Mouse (Mus musculus) ovary, postnatal 14 days (tissue): Measurements from ENCODE around the gene Itga5.

Experiments
- DNase-seq: peaks from one replicate; pipeline ENCODE4 v3.0.0; 2022; ENCODE audit warnings: low spot score

Itga5 gene

DNA sequence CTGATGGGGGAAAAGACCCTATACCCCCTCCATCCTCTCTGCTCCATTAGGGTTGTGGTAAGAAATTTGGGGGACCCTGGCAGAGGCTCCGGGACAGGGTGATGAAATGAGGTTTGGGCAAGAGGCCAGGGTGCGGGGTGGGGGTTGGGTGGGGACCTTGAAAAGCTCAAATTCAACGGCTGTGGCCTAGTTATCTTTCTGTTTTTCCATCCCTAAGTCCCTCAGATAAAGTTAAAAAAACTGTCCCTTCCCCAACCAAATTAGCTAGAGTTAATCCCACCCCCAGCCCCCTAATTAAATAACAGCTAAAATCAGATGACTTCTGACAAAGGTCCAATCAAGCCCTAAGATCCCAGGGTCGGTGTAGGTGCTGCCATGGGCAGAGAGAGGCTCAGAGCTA lies 1.8 kb downstream of the Itga5 start:
- DNase-seq: no peak

DNA sequence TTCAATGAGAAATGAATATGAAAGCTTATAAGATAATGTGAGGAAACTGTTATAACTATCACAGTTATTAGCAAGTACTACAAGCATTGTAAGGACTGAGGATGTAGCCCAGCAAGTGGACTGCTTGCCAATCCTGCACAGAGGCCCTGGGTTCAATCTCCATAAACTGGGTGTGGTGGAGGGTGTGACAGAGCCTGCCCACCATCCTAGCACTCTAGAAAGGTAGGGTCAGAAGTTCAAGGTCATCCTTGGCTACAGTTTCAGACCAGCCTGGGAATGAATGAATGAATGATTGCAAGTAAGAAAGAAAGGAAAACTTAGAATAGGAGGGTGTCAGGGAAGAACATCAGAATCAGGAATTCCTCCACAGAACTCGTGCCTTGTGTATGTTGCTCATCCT lies 2.8 kb downstream of the Itga5 start:
- DNase-seq: no peak

DNA sequence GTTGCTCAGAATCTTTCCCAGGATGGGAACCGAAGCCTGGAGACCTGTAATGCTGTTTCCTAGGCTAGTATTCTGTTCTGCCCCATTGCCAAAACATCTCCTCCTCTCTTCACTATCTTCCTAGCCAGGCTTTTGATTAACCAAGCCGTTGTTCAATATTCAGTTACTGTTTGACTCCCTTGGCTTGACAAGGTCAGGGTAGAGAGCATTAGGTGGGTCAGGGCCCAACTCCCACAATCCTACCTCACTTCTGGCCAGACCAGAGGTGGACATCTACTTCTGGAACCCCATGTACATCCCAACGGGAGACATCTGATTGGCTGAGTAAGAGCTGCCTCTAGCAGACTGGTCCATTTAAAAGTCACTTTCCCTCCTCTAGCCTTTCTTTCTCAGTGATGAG lies 3.6 kb downstream of the Itga5 start:
- no peak for DNase-seq

DNA sequence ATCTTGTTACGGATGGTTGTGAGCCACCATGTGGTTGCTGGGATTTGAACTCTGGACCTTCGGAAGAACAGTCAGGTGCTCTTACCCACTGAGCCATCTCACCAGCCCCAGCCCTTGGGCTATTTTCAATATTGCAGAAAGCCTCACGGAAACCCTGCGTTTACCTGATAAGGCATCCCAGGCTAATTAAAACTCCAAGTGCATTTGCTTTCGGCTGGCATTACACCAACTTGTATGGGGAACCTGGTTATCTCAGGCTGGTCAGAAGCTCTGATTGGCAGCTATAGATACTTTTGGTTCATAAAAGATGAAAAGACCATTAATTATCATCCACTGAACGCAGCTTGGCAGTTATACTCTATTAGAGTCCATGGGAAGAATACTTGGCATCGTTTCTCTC lies 4.2 kb downstream of the Itga5 start:
- DNase-seq: no peak

DNA sequence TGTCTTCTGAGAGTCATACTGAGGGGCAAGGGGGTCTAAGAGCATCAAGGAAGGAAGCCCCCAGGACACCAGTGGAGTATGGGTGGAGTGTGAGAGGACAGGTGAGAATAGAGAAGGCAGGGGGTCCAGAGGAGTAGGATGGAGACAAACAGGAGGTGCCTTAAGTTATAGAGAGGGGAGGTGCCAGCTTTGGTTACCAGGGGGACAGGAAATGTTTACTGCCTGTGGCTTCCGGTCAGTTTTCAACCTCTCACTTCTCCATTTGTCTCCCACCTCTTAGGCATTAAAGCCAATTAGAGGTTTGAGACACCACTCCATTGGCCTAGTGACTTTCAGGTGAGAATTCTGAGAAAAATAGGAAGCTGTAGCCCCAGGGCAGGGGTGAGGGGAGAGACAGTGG lies 5.3 kb downstream of the Itga5 start:
- no peak for DNase-seq

DNA sequence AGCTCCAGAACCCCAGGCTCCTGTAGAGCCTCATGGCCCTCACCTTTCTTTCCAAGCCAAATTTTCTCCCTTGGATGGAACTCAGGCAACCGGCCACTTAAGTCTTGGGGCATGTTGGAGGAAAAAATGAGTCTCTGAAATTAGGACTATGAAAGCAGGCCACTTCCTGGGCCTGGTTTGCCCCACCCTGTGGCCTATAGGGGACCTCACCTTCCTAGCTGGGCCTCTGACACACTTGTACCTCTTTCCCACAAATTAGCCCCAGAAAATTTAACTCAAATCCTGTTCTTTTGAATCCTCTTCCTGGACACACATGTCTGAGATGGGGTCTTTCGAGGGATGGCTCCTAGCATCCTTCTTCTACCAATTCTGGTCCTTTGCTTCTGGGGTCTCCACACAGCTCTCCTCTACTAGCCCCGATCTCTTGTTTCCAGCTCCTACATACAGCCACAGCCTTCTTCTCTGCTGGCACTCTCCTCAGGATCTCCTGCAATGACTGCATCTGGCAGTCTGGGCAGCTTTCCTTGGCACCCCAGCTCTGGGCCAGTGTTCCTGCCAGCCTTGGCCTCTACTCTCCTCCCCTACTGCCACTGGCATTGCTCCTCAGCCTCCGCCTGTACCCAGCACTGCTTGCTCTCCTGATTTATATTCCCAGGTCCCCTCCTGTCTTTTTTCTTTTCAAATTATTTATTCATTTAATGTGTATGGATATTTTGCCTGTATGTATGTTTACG lies 6.5 kb downstream of the Itga5 start:
- no peak for DNase-seq

DNA sequence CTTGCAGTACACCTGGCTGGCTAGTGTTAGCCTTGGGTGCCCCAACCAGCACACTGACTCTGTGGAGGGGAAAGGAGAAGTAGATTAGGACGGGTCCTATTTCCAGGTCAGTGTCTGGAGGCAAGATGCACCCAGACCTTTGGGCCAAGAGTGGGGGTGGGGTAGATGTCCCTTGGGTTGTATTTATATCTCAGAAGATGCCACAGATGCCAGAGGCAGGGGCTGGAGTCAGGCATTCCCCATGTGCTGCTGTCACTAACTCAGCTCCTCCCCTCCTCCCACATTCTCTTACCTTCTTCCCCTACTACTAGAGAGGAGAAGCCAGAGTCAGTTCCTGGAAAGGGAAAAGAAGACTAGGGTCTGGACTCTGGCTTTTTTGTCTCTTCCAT lies 7.4 kb downstream of the Itga5 start:
- DNase-seq: no peak

DNA sequence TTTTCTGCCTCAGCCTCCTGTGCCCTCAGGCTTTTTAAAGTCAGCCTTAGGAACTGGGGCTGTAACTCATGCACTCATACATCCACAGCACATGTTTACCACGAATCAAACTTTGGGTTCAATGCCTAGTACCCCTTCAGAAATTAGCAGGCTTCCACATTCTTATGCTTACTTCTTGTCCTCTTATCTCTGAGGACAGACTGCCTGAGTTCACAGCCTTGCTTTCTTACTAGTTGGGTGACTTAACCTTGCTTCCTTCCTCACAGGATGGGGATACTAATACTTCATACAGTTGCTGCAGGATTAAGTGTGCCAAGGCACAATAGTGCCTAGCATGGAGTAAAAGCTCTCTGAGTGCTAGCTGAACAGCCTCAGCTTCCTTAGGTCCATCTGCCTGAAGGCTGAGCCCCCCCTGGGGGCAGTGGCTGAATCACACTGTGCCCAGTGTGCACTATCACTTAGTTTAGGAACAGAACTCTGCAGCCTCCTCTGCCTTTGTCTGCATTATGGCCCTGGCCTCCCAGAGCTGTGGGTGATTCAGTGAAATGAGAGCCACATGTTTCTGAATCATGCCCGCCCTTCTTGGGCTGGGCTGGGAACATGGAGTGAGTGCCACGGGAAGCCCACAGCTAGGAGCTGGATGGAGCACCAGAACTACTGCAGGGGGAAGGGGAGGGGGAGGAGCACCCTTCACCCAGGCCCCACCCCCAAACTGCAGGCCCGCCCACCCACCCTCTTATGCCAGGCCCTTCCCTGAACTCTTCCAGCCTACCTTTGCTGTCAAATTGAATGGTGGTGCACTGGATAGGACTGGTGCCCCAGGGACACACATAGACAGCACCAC lies 8.1 kb downstream of the Itga5 start:
- no peak for DNase-seq

DNA sequence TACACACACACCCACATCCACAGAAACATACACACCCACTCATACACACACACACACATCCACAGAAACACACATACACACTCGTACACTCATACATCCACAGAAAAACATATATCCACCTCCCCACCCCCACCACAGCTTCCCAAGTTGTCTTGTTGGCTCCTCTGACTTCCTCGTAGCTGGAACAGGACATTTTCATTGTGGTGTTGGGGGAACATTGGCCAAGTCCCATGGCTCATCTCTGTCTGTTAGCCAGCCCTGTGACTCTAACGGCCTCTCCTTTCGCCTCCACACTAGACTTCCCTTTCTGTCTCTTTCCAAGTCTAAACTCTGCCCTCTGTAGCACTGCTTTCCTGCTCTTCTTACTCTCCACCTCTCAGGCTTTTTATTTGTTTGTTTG lies 8.7 kb downstream of the Itga5 start:
- DNase-seq: no peak

DNA sequence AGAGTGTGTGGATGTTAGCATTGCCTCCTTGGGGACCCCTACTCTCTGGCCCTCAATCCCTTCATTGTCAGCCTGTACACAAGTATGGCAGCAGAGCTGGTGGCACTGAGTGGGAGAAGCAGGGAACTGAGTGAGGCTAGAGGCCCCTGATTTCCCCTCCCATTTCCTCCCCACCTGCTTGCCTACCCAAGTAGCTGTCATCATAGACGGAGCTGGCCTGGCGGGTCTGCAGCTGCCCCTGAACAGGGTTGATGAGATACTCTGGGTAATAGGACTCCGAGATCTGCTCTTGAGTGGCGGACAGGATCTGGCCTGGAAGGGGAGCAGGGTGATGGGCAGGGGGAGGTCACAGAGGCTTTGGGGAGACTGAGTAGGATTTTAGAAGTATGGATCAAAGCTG lies 10.4 kb downstream of the Itga5 start:
- DNase-seq: no peak

DNA sequence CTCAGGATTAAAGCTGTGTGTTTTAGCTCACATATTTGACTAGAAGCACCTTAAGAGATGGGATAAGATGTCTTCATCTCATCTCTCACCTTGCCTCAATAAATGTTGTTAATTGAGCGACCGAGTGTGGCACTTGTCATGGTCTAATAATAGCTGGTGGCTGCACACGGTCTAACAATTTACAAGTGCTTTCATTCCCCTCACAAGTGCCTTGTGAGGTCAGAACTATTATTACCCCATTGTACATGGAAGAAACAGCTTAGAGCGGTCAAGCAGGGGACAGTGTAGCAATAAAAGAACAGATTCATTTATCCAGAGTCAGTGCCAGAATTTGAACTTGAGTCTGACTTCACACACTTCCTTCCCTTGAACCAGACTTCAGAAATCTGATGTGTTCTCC lies 11.1 kb downstream of the Itga5 start:
- no peak for DNase-seq

DNA sequence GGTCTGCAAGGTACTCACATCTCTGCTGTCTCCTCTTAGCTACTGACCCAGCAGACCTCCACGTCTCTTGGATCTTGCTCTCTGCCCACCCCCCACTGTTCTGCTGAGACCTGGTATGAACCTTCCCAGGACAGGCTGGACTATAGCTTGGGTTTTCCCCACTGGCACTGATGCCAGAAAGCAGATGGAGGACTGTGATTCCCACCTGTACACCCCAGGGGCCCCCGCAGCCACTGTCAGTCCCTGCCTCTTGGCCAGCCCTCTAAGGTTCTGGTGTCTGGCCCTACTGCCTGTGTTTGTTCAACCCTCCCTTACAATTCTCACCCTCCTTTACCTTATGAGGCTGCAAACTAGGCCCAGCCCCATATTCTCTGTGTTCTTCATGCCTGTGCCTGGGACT lies 11.9 kb downstream of the Itga5 start:
- no peak for DNase-seq

DNA sequence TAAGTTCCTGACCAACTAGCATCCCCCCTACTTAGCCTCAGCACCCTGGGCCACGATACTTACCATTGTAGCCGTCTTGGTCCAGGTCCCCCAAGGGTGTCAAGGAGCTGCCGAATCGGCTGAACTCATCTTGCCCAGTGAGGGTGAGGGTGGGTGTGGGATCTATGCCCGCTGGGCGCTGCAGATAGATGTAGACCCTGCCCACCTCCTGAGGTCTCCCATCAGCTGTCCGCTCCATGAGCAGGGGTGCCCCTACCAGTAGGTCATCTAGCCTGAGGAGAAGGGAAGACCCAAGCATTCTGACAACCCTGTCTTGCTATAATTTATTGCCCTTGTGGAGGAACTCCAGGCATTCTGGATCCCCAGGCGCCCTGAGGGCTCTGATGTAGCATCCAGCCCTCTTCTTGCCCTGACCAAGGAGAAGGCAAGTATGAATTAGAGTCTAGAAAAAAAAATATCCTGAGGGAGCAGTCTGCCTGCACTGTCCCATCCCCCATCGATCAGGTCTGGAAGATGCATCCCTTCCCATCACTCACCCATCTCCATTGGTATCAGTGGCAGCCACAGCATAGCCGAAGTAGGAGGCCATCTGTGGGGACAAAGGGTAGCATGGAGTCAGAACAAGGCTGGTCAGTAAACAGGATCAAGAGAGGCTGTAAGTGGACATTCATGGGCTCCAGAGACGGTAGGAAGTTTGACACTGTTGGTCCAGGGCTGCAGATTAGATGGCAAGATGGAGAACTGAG lies 12.9 kb downstream of the Itga5 start:
- no peak for DNase-seq

DNA sequence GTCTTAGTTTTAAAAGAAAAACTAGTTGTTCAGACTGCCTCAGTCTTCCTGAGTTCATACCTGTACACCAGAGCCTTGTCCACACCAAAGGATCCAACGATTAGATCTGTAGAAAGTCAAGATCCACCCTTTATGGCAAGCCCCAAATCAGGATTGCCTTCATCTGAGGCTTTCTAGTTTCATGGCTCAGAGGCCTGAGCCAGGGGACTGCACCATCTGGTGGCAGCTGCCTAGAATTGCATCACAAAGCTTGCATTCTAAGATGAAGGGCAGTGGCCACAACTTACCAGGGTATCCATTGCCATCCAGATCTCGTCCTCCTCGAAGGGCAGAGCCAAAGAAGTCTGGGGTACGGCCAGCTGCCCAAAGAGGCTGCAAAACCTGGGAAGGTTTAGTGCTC lies 13.7 kb downstream of the Itga5 start:
- no peak for DNase-seq

DNA sequence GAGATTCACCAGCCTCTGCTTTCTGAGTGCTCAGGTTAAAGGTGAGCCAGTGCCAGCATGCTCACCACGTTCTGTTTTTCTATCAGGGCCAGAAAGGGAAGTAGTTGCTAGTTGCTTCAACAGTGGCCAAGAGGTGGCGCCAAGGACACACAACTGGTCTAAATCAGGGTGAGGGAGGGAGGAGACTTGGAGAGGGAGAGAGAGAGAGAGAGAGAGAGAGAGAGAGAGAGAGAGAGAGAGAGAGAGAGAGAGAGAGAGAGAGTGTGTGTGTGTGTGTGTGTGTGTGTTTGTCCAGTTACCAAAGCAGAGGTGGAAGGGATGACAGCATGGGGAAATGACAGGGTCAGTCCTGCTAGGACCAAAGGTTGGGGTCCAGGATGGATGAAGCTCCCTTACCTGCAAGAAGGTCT lies 19.3 kb downstream of the Itga5 start:
- DNase-seq: no peak

DNA sequence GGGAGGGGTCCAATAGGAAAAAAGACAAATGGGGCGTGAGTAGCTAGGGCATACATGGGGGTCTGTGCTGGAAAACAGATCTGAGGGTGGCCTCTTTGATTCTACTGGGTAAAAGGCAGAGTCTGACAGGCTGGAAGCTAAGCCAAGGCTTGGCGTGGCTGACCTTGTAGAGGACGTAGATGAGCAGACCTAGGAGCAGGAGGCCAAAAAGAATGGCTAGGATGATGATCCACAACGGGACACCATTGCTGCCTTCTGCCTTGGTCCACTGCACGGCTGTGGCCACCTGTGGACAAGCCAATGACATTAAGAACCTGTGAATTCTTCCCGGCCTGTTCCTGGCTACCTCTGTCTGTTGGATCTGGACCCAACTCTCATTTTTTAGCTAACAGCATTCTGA lies 20.8 kb downstream of the Itga5 start:
- DNase-seq: no peak

DNA sequence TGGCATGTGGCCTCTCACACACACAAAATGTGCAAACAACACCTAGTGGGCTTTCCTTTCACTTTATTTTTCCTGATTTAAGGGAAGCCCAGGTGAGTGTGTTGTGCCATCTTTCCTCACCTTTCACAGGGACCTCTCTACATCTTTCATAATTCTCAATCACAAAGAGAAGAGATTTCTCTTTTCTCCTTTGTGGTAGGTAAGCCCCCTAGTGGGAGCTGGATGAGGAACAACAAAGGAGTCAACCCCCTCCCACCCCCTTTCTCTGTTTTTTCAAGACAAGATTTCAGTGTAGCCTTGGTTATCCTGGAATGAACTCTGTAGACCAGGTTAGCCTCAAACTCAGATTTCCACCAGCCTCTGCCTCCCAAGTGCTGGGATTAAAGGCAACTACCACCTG lies 23.0 kb downstream of the Itga5 start:
- no peak for DNase-seq

DNA sequence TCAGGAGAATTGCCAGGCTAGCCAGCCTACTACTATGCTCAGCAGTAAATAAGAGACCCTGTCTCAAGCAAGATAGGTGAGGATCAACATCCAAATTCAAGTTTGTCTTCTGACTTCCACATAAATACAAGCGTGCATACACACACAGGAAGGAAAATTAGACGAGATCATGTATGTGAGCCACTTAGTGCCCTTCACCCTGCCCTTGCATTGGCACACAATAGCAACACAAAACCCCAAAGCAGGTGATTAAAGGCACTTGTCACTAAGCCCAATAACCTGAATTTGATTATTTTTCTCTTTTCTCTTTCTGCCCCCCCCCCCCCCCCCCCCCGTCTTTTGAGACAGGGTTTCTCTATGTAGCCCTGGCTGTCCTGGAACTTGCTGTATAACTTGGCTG lies 23.6 kb downstream of the Itga5 start:
- no peak for DNase-seq

DNA sequence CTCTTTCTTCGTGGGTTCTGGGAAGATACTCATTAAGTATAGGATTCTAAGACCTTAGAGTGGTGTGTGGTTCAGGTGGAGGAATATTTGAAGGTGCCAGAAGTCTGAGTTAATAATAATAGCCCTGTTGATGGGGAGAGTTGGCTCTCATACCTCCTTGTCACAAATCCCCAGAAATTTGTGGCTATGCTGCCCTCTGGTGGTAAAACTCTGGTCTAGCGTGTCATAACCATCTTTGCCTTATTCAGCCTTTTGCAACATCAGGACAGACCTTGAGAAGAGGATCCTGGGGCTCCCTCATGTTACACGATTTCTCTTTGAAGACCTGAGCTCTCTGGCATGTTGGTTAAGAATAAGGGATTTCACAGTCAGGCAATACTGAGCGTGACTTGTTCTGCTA lies 24.1 kb downstream of the Itga5 start:
- DNase-seq: peak; percentile 76

DNA sequence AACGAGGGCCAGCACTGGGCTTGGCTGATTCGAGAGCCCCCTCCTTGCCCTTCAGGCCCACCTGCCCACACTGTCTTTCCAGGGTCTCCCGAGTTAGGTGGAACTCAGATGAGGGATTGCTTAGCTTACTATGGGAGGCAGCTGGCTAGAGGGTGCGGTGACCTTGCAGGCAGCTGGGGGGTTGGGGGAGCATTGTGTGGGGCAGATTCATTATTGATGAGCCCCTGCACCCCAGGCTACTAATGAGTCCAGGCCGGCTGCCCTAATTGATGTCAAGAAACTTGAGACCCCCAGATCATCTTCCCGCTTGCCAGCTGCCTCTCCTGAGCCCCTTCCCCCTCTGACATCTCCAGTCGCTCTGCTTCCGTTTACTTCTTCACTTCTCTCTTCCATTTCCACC lies 25.0 kb downstream of the Itga5 start:
- no peak for DNase-seq

DNA sequence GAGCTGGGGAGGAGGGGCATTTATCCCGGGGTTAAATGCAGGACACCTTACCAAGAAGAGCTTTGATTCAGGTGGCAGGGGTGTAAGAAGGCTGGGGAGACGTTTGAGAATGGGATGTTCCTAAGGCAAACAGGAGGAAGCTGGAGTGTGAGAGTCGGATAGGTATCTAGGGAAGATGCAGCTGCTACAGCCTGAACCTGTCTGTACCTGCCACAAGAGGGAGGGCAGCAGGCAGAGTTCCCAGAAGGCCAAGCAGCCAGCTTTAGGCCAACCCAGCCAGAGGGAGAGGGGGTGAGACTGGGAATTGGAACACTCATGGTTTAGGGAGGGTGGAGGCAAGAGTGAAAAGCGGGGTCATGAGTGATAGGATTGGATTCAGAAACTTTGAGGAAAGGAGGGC lies 25.8 kb downstream of the Itga5 start:
- DNase-seq: no peak

DNA sequence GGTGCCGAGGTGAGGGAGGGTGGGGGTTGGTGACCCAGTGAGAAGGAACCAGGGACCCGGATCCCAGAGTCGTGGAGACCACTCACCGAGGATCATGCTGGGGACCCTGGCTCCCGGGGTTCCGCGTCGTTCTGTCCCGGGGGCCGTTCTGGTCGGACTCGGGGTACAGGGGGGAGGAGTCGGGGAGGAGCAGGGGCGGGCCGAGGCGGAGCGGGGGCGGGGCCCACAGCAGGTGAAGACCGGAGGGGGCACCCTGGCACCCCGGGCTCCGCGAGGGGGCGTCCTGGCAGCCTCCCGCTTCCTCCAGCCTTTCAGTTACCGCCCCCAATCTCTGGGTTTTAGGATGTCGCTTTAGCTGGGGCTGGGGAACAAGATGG lies 26.6 kb downstream of the Itga5 start, which contains the start of gene Zfp385a:
Zfp385a (minus strand) TSS at position 133 of the 377 bp plus-strand sequence.
- no peak for DNase-seq
